Mouse (Mus musculus) lung, postnatal 0 days (tissue): ENCODE results near the gene Rps15a.

Source experiments
- CTCF ChIP-seq: IDR thresholded peaks from 2 replicates; pipeline ENCODE4 v1.5.1; 2016; ENCODE audit warnings: antibody characterized with exemption, mild to moderate bottlenecking
- EP300 ChIP-seq: IDR thresholded peaks from 2 replicates; pipeline ENCODE4 v1.6.1; 2016; ENCODE audit warnings: antibody characterized with exemption, mild to moderate bottlenecking, control low read depth

GRCm38 (mm10) chr7:118135128-118135527 is 19.1 kb upstream of the Rps15a start:
- TF ChIP-seq CTCF = no peak
- no peak for TF ChIP-seq EP300
